Mouse (Mus musculus) T-cell, adult 2 months (primary cell): ENCODE measurements around the gene Ephb6.
"Not testable (repeated sequence)": the region's sequence is repeated elsewhere in the genome, so short reads cannot be mapped to it uniquely, and the experiment has no call there.

Experiments
- DNase-seq: peaks from one replicate; pipeline ENCODE4 v3.0.0; 2022; ENCODE audit warnings: low spot score

Gene Ephb6

GRCm38 (mm10) chr6:41605061-41605793 is at the start of gene Ephb6:
Ephb6 (plus strand) TSS chr6:41605482.
- peak; percentile 76 for DNase-seq

GRCm38 (mm10) chr6:41556389-41556788 is 48.9 kb upstream of the Ephb6 start:
- no peak for DNase-seq

DNA sequence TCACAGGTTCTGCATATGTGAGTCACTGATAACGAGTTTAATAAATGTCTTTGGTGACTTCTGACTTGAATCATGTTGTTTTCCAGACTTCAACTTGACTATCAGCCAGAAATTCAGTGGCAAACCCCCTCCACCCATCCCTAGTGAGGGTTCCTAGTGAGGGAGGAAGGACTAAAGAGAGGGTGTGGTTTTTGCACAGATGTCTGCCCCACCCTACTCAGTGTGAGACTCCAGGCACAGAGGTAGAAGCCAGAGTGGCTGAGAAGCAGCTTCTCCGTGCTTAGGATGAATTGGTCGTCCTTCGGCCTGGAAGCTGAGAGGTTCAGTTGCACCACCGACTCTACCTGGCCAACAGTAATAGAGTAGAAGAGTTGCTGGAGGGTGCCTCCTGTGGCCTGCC is 47.8 kb upstream of the Ephb6 start:
- no peak for DNase-seq

- peak; percentile 78 for DNase-seq
Measured at GRCm38 (mm10) chr6:41558271-41558670, 47.0 kb upstream of the Ephb6 start.

DNA sequence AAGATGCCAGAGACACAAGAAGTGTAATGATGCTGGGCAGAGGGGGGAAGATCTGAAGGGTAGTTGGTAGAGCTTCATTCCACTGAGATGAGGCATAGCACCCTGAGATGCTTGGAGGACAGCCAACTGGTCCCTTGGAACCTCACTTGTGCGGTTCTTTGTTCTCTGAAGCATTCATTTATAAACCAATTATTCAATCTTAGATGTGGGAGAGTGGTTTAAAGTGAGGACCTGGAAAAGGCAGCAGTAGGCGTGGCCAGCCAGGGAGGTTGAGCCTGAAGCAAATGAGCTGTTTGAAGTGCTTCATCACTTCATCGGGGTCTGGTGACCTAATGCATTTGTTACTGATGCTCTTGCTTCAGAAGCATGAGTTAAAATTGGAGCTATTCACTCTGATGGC is 46.0 kb upstream of the Ephb6 start:
- DNase-seq, result peak; percentile 48

DNA sequence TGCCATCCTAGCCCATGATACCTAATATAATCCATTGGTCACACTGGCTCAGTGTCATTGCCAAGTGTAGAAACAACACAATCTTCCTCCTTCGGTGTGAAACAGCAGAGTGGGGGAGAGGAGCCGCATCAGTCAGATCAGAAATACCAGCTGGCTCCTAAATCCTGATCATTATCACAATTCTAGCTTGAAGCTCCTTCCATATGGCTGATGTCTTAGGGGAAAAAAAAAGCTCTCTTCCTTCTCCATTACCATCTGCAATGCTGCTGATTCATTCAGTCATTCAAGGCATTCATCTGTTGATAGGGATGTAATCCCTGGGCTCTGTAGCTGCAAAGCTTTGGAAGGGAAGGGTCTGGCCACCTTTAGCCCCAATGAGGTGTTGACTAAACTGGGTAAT is 45.0 kb upstream of the Ephb6 start:
- no peak for DNase-seq

DNA sequence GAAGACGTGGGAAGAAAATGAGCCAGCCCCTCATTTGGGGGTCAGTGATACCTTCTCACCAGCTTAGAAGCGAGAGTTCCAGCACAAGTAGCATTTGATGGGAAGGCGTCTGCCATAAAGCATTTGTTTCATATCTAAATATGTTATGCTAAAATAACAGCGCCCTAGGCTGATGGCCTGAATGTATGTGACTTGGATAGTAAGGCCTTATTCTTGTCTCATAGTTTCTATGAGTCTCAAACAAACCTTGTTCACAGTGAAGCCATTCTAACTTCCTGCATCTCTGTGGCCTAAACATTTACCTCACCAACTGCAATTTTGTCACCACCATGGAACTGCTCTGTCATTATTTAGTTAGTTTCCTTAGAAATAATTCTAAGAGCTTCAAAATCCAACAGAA is 42.7 kb upstream of the Ephb6 start:
- DNase-seq, result no peak

- DNase-seq, result not testable (repeated sequence)
Measured at GRCm38 (mm10) chr6:41563104-41563951, 42.0 kb upstream of the Ephb6 start.

- no peak for DNase-seq
Measured at GRCm38 (mm10) chr6:41565261-41565660, 40.0 kb upstream of the Ephb6 start.

DNA sequence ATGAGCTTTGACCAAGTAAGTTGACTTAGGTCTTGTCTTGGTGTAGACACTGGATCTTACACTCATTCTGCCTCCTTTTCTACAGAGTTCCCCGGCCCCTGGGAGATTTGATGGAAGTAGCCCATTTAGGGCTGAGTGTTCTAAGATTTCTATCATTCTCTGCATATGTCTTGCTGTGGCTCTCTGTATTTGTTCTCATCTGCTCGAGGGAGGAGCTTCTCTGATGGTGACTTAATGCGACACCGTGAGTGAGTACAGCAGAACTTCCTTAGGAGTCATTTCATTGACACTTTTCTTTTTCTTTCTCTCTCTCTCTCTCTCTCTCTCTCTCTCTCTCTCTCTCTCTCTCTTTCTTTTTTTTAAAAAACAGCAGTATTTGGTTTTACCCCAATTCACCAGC is 38.3 kb upstream of the Ephb6 start:
- DNase-seq, result no peak

GRCm38 (mm10) chr6:41569078-41569477 is 36.2 kb upstream of the Ephb6 start:
- no peak for DNase-seq

- DNase-seq, result no peak
Measured at GRCm38 (mm10) chr6:41576526-41577097, 28.7 kb upstream of the Ephb6 start.

GRCm38 (mm10) chr6:41577297-41577696 is 28.0 kb upstream of the Ephb6 start:
- no peak for DNase-seq

DNA sequence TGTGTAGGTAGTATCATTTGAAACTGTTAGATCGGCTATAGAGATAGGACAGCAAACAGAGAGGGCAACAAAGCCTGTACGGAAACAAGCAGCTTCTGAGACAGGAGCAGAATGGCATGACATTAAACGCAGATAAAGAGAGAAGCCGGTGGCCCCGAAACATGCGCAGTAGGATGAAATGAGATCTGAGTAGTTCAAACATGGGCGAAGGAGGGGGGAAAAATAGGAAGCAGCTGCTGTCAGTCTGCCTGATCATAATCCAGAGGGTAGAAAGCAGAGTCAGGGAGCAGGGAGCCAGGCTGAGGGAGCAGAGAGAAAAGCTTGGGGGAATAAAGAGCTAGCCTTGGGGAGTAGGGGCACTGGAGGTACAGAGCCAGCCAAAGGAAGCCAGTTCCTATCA is 24.0 kb upstream of the Ephb6 start:
- DNase-seq, result peak; percentile 26

DNA sequence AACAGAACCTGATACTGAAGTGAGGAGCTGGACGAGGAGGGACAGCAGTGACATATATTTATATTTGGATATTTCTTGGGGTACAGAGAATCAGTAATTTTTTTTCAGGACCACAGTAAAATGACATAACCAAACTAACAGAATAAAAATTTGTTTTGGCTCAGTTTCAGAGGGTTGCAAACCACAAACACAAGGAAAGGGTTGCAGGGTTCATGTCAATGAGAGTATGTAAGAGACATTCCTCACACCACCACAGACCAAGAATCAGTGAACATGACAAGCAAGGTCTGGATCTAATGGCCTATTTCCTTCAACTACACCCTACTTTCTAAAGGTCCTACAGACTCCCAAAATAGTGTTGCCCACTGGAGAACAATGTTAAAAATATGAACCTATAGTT is 23.1 kb upstream of the Ephb6 start:
- no peak for DNase-seq

DNA sequence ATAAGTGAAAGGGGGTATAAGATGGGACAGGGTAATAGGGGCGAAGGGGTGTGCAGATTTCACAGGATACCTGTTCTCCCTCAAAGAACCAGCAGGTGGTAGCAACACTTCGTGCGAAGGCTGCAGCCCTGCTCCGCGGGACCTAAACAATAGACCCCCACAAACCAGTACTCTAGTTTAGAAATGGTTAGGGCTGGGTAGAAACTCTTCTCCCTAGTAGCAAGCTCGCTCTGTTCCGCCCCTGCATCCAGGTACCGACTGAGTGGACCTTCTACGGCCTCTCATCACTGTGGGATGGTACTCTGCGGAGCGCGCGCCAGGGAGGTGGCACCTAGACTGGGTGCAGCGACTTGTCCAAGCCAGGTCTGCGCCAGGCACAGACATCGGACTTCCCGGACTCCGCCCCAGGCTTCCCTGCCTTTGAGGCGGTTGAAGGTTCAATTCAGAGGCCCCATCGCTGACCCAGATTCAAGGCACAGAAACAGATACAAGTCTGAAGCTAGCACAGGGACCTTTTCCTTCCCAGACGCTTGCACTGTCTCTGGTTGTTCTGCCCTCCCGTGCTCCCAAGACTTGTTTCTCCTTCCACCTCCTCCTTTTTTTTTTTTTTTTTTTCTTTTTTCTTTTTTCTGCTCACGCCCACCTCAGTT is 756 bp upstream of the Ephb6 start:
- DNase-seq, result peak; percentile 70

DNA sequence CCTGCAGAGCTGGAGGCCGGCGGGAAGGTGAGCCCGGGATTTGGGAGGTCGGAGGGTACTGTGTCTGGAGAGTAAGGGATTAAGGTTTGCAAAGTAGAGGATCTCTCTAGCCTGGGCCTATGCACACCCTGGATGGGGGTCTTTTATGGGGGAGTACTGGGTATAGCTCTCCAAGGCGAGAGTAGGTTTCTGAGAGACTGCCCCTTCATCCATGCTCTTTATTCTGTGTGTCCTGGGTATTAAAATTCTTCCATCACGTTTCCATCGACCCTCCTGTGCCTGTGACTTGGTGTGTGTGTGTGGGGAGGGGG is 467 bp downstream of the Ephb6 start:
- no peak for DNase-seq

DNA sequence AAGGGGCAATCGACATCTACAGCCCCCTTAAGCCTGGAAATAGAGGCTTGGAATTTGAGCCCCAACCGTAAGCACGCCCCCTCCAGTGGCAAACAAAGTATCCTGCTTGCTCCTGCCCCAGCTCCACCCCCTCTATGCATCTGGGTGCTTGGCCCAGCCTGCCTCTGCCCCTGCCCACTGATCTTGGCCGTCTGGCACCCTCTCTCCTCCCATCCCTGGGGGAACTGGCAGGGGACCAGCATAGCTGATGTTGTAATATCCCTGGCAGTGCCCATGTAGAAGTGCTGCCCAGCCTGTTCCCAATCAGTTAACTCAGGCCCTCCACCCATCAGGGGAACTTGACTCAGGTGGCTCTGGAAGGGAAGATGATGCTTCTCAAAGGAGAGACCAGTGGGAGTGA is 932 bp downstream of the Ephb6 start:
- no peak for DNase-seq

- DNase-seq, result no peak
Measured at GRCm38 (mm10) chr6:41607637-41608036, 2.4 kb downstream of the Ephb6 start.

- no peak for DNase-seq
Measured at GRCm38 (mm10) chr6:41620173-41620798, 15.0 kb downstream of the Ephb6 start.

- DNase-seq, result no peak
Measured at GRCm38 (mm10) chr6:41621241-41621990, 16.1 kb downstream of the Ephb6 start.

GRCm38 (mm10) chr6:41622661-41623060 is 17.4 kb downstream of the Ephb6 start:
- DNase-seq, result peak; percentile 49
